Mouse (Mus musculus): Measurements from ENCODE around the gene Ppat. TPM values are rescaled to one million over a fixed set of nuclear protein-coding genes. Genes with fewer than 3 reads are reported as not detected.

Gene Ppat
- total and polyA plus RNA-seq, 3 experiments: 103 to 180 (median 110) TPM

DNA sequence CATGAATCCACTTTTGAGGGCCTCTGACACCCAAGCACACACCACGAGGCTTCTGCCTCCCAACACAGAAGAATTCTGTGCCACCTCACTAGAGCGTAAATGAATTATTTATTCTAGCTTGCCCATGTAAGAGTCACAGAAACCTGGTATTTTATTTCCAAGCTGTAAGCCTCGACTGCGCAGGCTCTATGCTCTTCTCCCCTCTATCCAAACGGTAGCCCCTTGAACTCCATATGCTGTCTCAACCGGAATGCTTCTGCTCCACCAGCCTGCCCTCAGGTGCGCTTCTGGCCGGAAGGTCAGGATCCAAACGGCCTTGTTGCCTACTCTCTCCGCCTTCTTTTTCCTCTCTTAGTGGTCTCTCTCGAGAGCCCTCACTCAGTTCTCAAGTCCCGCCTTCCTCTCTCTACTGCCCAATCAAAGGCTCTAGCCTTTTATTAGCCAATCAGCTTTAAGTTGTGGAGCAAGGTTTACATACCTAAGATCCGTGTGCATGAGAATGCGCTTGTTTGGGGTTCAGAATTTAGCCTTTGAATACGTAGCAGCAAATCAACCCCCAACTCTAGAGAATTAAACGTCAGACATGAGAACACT is 82.6 kb downstream of the Ppat start:
- TF ChIP-seq SIN3A (IDR thresholded peaks at IDR 0.05; ENCODE audit: low read length): no peak
- TF ChIP-seq ELF1 (IDR thresholded peaks at IDR 0.05; ENCODE audit: low read depth, low read length): no peak
- TF ChIP-seq JUND (IDR thresholded peaks at IDR 0.05; ENCODE audit: low read depth, low read length): no peak
- no peak for TF ChIP-seq E2F4 (IDR thresholded peaks at IDR 0.05; ENCODE audit: borderline replicate concordance, low read depth, low read length)
- no peak for TF ChIP-seq ZKSCAN1 (IDR thresholded peaks at IDR 0.05; ENCODE audit: low read depth, low read length)
- no peak for TF ChIP-seq GATA1 (IDR thresholded peaks at IDR 0.05; ENCODE audit: low read depth, low read length)
- no peaks in the 10 kb centered on the region for H3K27me3 ChIP-seq (ENCODE audit: control insufficient read depth in 1 of 2, insufficient read depth in 2 of 2, low read length in 2 of 2)
- H3K36me3 ChIP-seq (ENCODE audit: control insufficient read depth in 1 of 2, insufficient read depth in 2 of 2, low read length in 2 of 2): no peaks in the 10 kb centered on the region
- no peak for DNase-seq (ENCODE audit: low read depth, low spot score)
- no peaks in the 10 kb centered on the region for H3K4me1 ChIP-seq (ENCODE audit: control insufficient read depth in 1 of 2, insufficient read depth in 2 of 2, low read length in 2 of 2)
- no peak overlapping the region for H3K4me3 ChIP-seq (ENCODE audit: control insufficient read depth in 1 of 2, insufficient read depth in 1 of 2, low read depth in 2 of 2, low read length in 2 of 2)
- H3K9ac ChIP-seq (ENCODE audit: control insufficient read depth, low read depth, low read length, poor library complexity, severe bottlenecking): no peak overlapping the region
- H3K79me2 ChIP-seq (ENCODE audit: control insufficient read depth, insufficient read depth, low read length, poor library complexity): no peaks in the 10 kb centered on the region
- H3K9me3 ChIP-seq (replicated peaks; ENCODE audit: insufficient read depth, low read length): no peaks in the 10 kb centered on the region
- no peak overlapping the region for H3K27ac ChIP-seq (ENCODE audit: control insufficient read depth, low read depth, low read length)

DNA sequence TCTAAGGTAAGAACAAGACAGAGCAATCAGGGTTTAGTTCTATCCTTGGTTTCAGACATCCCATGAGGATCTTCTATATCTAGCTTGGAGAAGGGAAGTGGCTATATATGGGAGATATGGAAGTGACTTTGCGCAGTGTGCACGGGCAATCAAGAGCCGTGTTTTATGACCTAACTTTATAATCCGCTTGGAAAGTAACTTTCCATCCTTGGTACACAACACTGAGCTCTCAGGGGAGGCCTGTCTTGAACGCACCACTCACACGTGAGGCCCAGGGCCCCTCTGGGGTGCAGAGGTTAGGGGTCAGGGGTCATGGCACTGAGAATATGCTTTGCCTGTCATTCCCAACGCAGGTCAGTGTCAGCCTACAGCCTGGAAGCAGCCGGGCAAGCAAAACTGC is 84.6 kb downstream of the Ppat start:
- no peaks in the 10 kb centered on the region for H3K36me3 ChIP-seq (ENCODE audit: control insufficient read depth in 1 of 2, insufficient read depth in 2 of 2, low read length in 2 of 2)
- no peak for DNase-seq (ENCODE audit: low read depth, low spot score)

More for the DNA sequence above, 84.6 kb downstream of the Ppat start:
- Histone ChIP-seq H3K27ac (ENCODE audit: control insufficient read depth, low read depth, low read length) (no peak overlapping the region), H3K9ac (ENCODE audit: control insufficient read depth, low read depth, low read length, poor library complexity, severe bottlenecking) (no peak overlapping the region), H3K4me1 (ENCODE audit: control insufficient read depth in 1 of 2, insufficient read depth in 2 of 2, low read length in 2 of 2) (no peaks in the 10 kb centered on the region), H3K9me3 (replicated peaks; ENCODE audit: insufficient read depth, low read length) (no peaks in the 10 kb centered on the region), H3K4me3 (ENCODE audit: control insufficient read depth in 1 of 2, insufficient read depth in 1 of 2, low read depth in 2 of 2, low read length in 2 of 2) (no peak overlapping the region), H3K27me3 (ENCODE audit: control insufficient read depth in 1 of 2, insufficient read depth in 2 of 2, low read length in 2 of 2) (no peaks in the 10 kb centered on the region), H3K79me2 (ENCODE audit: control insufficient read depth, insufficient read depth, low read length, poor library complexity) (no peaks in the 10 kb centered on the region)
- TF ChIP-seq CHD1 (IDR thresholded peaks at IDR 0.05; ENCODE audit: low read depth, low read length): no peak

Other genes with a start within 250 kb of the Ppat start
- gene Aasdh, start 46.1 kb downstream of the Ppat start, total RNA-seq (2012; rRNA removed): 23.4 and 26.5 TPM in 2 replicates
- 10 to 100 TPM in 1 of 2 experiments, not detected in 1; 20.7 TPM for gene Aasdh, start 46.1 kb downstream of the Ppat start, polyA plus RNA-seq (2012; ENCODE audit: insufficient read depth in 1 of 2, insufficient read length in 2 of 2, low read depth in 1 of 2, low replicate concordance in 2 of 2, missing spikeins in 1 of 2)
- 434 TPM in 2 replicates for gene Paics, start 271 bp downstream of the Ppat start, total RNA-seq (2012; rRNA removed)
- gene Paics, start 271 bp downstream of the Ppat start, polyA plus RNA-seq (2012; ENCODE audit: insufficient read depth in 1 of 2, insufficient read length in 2 of 2, low read depth in 1 of 2, low replicate concordance in 2 of 2, missing spikeins in 1 of 2): 100 to 1,000 TPM; 222 to 266 TPM
- gene Srp72, start 23.1 kb upstream of the Ppat start, total RNA-seq (2012; rRNA removed): 76.7 and 87.1 TPM in 2 replicates
- 100 to 1,000 TPM; 140 to 231 TPM for gene Srp72, start 23.1 kb upstream of the Ppat start, polyA plus RNA-seq (2012; ENCODE audit: insufficient read depth in 1 of 2, insufficient read length in 2 of 2, low read depth in 1 of 2, low replicate concordance in 2 of 2, missing spikeins in 1 of 2)
- 0.85 and 1.7 TPM in 2 replicates for gene Arl9, start 52.5 kb upstream of the Ppat start, total RNA-seq (2012; rRNA removed)
- 1 to 10 TPM in 1 of 2 experiments, not detected in 1; 1.6 TPM for gene Arl9, start 52.5 kb upstream of the Ppat start, polyA plus RNA-seq (2012; ENCODE audit: insufficient read depth in 1 of 2, insufficient read length in 2 of 2, low read depth in 1 of 2, low replicate concordance in 2 of 2, missing spikeins in 1 of 2)
- gene Thegl, start 64.4 kb upstream of the Ppat start, total RNA-seq (2012; rRNA removed): not detected in 2 replicates
- not detected for gene Thegl, start 64.4 kb upstream of the Ppat start, polyA plus RNA-seq (2012; ENCODE audit: insufficient read depth in 1 of 2, insufficient read length in 2 of 2, low read depth in 1 of 2, low replicate concordance in 2 of 2, missing spikeins in 1 of 2)
- 42.3 and 43.4 TPM in 2 replicates for gene Hopx, start 163.5 kb upstream of the Ppat start, total RNA-seq (2012; rRNA removed)
- 10 to 100 TPM in 1 of 2 experiments, not detected in 1; 26.8 TPM for gene Hopx, start 163.5 kb upstream of the Ppat start, polyA plus RNA-seq (2012; ENCODE audit: insufficient read depth in 1 of 2, insufficient read length in 2 of 2, low read depth in 1 of 2, low replicate concordance in 2 of 2, missing spikeins in 1 of 2)